Mouse (Mus musculus) neutrophil, adult 5-6 weeks (primary cell): ENCODE data around the gene Gk. TPM values are rescaled to one million over a fixed set of nuclear protein-coding genes. Genes with fewer than 3 reads are reported as not detected.

Source experiments
- ATAC-seq: fragments of 151-379, 151-347 bp; 2 replicates; pipeline ENCODE4 v1.8.0; 2017; ENCODE audit warnings: mild to moderate bottlenecking, moderate TSS enrichment; ENCODE audit not compliant: insufficient number of reproducible peaks, poor library complexity, low FRiP score, severe bottlenecking; ENCODE audit errors: extremely low read depth
- total RNA-seq: library from RNA; stranded (forward); fragments of 200-1000 nt; gene quantifications from 2 replicates; pipeline ENCODE4 v1.2.3, GENCODE M21; 2017

Gk gene
- total RNA-seq, 1 experiment from 2014 or later, result 56.2 TPM

DNA sequence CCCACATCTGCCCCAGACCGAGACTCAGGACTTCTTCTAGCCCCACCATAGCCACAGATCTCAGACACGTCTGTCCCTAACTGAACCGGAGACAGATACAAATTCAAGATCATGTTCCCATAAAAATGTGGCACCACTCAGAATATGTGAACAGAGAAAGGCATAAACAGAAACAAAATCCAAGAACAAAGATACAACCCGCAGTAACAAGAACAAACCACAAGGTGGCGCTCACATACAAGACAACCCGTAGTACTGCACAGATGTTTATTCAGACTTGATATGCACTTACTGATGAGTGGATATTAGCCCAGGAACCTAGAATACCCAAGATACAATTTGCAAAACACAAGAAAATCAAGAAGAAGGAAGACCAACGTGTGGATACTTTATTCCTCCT, 99.8 kb downstream of the Gk start:
- peak; percentile 46; the same call in 1 of the 2 replicates for ATAC-seq

Other genes with a start within 250 kb of the Gk start
- 11.1 and 11.8 TPM in 2 replicates for gene Tab3, start 202.8 kb downstream of the Gk start, total RNA-seq
- gene 5430427O19Rik, start 93.5 kb upstream of the Gk start, total RNA-seq, result 44.2 and 53.4 TPM in 2 replicates